Mouse (Mus musculus) spleen, embryonic (tissue): ENCODE measurements around the gene Ank.

Experiments
- CTCF ChIA-PET: fragments of 350-600 bp; sonication (Branson Sonifier 250); formaldehyde crosslinking; loops from one replicate; lab custom pipeline; 2022; lab: Charles Lee

The Ank gene

GRCm38 (mm10) chr15:27466131-27467080 lies at the start of gene Ank:
Ank (plus strand) TSS chr15:27466677.
- CTCF ChIA-PET, result interaction anchor here (0.7 kb wide), 1 partner anchor 429 kb away, joined by 4 read pairs; no protein-coding TSS in a partner anchor

DNA sequence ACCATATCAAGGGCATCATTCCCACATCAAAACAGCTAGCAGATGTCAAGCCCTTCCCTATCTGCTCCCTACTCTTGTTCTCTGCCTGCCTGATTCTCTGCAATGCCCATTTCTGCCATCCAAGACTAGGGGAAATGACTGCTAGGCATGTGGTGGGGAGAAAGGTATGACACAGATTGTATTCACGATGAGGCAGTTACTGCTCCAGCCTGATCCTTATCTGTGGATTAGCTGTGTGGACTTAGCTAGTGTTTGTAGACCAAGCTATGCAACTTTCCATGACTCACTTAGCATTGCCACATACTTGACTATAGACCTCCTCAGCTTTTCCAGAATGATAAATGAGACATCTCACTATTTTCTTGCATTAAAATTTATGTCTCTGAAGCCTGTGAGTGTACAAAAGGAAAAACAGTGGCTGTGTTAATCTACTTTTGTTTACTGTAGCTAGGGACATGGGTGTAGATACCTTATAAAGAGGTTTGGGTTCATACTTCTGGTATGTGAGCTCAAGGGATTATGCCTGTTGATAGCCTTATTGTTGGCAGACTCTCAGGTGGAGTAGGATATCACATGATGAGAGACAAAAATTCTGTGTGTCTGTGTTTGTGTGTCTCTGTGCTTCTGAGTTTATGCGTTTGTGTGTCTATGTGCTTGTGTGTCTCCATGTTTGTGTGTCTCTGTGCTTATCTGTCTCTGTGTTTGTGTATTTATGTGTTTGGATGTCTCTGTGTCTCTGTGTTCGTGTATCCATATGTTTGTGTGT lies 47.7 kb upstream of the Ank start:
- CTCF ChIA-PET, result no interaction called here

DNA sequence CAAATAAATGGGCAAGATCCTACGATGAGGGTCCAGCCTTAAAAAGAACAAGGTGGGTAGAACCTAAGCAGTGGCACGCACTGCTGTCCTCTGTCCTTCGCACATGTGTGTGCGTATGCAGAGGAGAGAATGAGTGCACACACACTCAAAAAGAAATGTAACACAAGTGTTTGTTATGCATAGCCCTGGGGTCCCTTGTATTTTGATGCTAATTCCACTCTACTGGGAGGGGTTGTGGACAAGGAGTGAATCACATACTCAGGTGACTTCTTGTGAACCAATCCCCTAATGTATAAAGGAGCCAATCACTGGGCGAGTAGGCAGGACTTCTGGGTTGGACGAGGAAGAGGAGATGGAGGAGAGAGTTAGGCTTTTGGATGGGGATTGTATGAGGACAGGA lies 44.9 kb upstream of the Ank start:
- CTCF ChIA-PET, result no interaction called here

DNA sequence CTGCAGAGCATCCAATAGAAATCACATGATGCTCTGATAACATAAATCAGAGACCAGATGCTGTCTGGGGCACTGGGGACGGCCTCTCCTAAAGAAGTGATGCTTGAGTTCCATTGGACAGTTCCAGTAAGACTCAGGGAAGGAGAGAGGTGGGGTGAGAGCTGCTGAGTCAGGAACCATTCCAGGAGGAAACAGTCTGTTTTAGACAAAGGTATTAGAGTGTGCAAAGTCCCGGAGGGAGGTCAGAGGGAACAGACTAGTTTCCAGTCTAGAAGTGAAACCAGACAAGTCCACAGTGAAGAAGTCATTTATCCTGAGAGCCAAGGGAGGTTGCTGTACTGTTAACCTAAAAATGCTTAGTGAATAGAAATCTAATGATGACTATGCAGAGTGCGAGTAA lies 38.9 kb upstream of the Ank start:
- CTCF ChIA-PET, result interaction anchor here (0.7 kb wide), 1 partner anchor 257 kb away, joined by 7 read pairs; no protein-coding TSS in a partner anchor

DNA sequence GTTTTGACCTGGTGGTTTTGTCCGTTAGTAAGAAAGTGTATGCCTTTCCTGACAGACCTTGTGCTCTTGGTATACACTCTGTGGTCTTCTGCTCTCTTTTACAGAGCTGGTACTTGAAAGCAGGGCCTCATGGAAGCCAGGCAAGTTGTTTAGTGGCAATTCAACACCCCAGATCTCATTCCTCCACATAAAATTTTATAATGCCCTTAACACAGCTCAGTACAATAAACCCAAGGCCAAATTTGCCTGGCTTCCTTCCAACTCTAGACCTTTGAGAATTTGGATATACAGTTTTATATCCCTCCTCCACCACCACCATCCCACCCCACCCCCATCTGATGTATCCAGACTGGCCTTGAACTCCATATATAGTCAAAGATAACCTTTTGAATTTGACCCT lies 36.2 kb upstream of the Ank start:
- CTCF ChIA-PET, result no interaction called here

GRCm38 (mm10) chr15:27432851-27433615 lies 33.4 kb upstream of the Ank start:
- CTCF ChIA-PET, result no interaction called here

DNA sequence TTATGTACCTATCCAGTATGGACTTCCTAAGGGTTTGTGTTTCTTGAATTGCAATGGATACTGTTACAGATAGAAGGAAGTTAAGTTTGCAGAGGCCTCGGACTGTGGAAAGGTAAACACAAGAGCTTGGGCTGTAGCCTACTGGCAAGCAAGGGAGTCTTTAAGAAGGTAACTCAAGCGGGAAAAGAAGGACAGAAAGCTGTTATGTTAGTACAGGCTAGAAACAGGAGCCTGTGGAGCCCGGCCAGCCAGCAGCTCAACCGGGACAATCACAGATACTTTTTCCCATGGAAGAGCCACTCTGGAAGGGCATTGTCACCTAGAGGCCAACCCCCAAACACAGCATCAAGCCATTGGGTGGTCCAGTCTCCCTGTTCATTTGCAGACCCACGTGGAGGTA lies 31.1 kb upstream of the Ank start:
- CTCF ChIA-PET, result no interaction called here

- CTCF ChIA-PET, result interaction anchor here (0.7 kb wide), 1 partner anchor 158 kb away, joined by 8 read pairs; no protein-coding TSS in a partner anchor
Measured at GRCm38 (mm10) chr15:27436194-27436593, 30.3 kb upstream of the Ank start.

- CTCF ChIA-PET, result no interaction called here
Measured at GRCm38 (mm10) chr15:27441053-27441452, 25.4 kb upstream of the Ank start.

DNA sequence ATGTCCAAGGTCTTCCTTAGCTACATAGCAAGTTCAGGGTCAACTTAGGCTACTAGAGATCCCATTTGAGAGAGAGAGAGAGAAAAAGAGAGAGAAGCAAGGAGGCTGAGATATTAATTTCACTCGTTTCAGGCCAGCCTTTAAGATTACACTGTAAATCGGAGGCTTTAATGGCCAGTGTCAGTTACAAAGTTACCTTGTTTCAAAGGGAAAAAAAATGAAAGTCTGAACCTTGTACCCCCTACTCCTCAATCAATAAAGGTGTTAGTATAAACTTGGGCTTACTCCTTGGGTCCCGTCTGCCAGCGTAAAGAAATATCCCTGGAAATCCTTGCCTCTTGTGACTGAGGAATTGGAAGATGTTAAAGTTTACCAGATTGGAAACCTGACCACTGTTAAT lies 24.9 kb upstream of the Ank start:
- CTCF ChIA-PET, result interaction anchor here (0.8 kb wide), 1 partner anchor 201 kb away, joined by 5 read pairs; no protein-coding TSS in a partner anchor

DNA sequence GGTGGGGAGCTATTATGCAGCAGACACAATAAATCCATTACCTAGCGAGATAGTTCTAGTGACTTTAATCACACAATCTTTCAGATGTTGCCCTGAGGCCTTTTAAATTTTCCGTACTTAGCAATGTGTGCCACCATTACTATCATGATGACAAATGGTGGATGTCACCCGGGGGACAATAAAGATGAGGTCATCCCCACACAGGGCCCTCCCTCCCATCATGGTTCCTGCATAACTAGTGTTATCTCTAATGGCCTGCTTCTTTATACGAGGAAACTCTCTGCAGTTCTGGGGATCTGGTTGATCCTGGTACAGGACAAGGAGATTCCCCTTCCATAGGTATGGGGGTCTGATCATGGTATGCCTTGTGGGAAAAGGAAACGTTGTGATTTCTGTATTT lies 24.5 kb upstream of the Ank start:
- CTCF ChIA-PET, result interaction anchor here (0.8 kb wide), 1 partner anchor 201 kb away, joined by 5 read pairs; no protein-coding TSS in a partner anchor

DNA sequence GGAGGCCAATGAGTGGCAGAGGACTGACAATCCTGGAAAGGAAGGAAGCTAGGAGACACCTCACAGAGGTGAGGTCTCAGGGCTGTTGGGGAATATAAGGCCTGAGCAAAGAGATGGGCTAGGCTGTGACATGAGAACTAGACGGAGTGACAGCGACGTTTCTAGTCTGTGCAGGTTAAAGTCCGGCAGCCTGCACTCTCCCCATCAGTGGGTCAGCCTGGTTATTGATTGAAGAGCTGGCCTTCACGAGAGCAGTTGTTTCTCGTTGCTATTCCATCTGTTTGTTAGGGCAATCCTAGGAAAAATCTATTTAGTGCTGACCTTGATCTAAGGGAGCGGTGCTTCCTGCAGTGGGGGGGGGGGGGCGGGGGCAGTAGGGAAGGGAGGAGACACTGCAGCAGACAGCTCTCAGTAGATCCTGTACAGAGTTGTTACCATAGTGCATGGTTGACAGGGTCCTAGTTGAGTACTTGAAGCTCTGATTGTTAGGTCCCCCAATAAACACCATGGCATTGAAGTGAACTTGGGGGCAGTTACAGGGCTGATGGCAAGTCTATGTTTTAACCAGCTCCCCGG lies 21.6 kb upstream of the Ank start:
- CTCF ChIA-PET, result no interaction called here

GRCm38 (mm10) chr15:27450689-27451088 lies 15.8 kb upstream of the Ank start:
- CTCF ChIA-PET, result no interaction called here

- CTCF ChIA-PET, result no interaction called here
Measured at GRCm38 (mm10) chr15:27451760-27452159, 14.7 kb upstream of the Ank start.

GRCm38 (mm10) chr15:27452496-27452895 lies 14.0 kb upstream of the Ank start:
- CTCF ChIA-PET, result no interaction called here

DNA sequence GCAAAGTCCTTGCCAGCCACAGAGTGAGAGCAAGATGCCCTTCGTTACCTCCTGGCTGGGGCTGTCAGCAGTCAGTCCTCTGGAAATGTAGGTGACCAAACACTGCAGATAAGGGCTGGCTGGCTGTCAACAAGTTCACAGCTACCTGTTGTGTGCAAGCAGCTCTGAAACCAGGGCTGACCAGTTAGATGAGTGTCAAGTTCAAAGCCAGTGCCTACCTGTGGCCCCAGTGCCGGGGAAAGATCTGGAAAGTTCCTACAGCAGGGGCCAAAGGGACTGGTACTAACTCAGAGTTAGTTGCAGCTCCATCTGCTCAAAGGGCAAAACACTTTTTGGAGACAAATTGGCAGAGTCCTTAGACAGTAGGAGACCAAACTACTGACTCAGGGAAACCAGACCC lies 9.5 kb upstream of the Ank start:
- CTCF ChIA-PET, result no interaction called here

- CTCF ChIA-PET, result interaction anchor here (0.7 kb wide), 1 partner anchor 414 kb away, joined by 11 read pairs; no protein-coding TSS in a partner anchor
Measured at GRCm38 (mm10) chr15:27459781-27460180, 6.7 kb upstream of the Ank start.

DNA sequence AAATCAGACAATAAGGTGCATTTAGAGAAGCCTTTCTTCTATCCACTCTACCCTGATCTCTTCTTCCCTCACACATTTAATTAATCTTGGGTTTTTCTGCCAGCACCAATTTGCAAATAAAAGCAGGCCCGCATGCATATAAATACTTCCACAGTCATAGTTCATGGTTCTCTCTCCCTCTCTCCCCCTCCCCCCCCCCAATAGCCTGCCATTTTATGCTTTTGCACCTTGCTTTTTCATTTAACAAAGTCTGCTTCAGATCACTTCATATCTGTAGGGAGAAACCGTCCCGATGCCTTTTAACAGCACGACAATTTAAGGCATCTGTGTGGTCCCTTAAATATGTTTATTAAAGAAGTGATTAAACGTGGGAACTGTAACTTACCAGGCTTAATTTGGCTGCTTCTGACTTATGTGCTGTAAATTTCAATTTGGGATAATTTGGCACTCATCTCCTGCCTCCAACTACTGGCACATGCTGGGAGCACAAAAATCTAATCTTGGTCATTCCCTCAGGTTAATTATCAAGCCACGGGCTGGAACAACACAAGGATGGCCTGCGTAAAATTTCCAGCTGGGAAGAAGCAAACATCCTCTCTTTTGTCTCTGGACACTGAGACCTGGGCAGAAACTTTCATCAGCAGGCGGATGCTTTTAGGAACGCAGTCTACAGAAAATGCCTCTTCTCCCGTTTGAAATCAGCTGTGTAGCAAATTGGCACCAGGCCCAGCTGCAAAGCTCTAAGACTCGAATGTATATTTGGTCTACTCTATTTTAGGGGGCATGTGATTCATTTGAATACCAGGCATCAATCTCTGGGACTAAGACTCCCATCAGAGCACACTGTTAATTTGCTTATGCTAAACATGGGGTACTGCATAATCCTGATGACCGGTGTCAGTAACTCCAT lies 4.9 kb upstream of the Ank start:
- CTCF ChIA-PET, result no interaction called here

- CTCF ChIA-PET, result no interaction called here
Measured at GRCm38 (mm10) chr15:27463876-27464275, 2.6 kb upstream of the Ank start.
